Mouse (Mus musculus) activated CD4-positive, CD25-positive, alpha-beta regulatory T cell (primary cell): ENCODE results near the gene Diablo. TPM values are rescaled to one million over a fixed set of nuclear protein-coding genes. Genes with fewer than 3 reads are reported as not detected.

Experiments
- polyA plus RNA-seq, 2 experiments: library from polyadenylated mRNA; unstranded; fragments of 100-300 nt; shearing (Covaris generic); gene quantifications; one replicate each; pipeline ENCODE4 v1.2.1; 2017

Gene Diablo
- 10 to 100 TPM; 96.3 to 97.7 TPM for polyA plus RNA-seq

DNA sequence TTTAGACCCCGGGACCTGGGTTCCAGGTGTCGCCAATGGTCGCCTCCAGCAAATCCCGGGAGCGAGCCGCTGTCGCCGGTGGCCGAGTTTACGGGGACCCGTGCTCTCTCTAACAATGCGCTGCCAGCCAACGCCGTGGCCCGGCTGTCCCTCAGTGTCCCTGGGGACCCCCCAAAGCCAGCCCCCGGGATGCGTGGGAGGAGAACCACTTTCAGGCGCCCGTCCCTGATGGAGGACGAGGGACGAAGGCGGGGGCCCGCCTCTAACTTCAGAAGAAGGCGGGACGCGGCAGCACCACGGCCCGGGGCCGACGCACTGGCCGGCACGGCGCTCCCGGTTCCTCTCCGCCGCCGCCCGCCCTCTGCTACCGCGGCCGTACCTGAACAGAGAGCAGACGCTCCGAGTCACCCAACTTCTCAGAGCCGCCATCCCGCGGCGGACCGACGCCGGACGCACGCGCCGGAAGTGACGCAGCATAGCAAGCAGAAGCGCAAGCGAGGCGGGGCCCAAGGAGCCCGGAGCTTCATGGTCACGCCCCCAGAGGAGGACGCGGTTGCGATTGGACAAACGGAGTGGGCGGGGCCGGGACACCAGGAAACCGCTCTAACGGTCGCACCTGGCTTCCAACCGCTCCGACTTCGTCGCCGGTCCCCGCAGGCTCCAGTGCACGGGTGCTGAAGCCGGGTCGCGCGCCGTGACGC is at the start of gene Diablo:
Diablo (minus strand) TSS at position 485 of the 701 bp plus-strand sequence.

DNA sequence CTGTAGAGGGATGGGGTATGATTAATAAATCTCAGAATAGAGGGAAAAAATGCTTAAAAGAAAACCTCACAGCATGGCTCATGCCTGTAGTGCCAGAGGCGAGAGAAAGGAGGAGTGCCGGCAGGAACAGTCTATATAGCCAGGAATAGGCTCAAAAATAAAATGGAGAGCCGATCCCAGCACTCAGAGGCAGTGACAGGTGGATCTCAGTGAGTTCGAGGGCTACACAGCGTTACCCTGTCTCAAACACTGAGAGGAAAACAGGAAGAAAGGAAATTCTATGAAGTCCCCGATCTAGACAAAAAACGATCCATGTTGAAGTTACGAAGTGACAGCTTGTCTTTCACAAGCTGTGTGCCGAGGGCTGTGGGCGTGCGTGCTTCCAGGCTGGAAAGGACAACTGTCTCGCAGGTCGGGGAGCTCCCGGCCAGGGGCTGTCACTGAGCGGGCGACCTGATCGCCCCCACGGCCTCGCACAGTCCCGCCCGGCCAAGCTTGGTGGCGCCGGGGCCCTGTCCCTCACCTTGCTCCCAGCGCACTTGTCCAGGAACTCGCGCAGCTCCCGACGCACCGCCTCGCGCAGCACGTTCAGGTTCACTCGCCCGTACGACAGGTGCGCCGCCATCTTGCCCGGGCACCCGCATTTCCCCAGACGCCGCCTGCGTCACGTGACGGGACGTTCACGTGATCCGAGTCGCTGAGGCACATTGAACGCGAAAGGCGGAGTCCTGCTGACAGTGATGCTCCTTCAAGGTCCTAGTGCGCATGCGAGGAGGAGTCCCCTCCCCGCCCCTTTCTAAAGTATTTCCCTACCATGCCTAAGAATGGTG is 48.6 kb upstream of the Diablo start, which contains the start of gene Vps33a:
Vps33a (minus strand) TSS at position 682 of the 830 bp plus-strand sequence.

DNA sequence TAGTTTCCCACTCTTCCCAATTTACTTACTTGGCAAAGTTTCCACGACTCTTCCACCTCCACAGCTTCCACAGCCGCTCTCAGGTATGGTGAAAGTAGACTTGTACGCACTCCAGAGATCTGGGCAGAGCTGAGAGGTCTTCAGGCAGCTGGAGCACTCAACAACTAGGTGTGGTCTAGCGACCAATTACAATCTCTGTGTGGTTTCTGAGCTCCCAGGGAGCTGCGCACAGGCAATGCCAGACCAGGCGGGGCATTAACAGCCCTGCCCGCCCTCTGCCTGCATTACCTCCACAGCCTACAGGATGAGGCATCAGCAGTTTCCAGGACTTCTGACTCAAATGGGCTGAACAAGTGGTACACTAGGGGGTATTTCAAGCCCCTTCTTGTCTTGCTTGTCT is 1.3 kb upstream of the Diablo start, which contains the start of gene Gm49027:
Gm49027 (minus strand) TSS at position 208 of the 400 bp plus-strand sequence.

DNA sequence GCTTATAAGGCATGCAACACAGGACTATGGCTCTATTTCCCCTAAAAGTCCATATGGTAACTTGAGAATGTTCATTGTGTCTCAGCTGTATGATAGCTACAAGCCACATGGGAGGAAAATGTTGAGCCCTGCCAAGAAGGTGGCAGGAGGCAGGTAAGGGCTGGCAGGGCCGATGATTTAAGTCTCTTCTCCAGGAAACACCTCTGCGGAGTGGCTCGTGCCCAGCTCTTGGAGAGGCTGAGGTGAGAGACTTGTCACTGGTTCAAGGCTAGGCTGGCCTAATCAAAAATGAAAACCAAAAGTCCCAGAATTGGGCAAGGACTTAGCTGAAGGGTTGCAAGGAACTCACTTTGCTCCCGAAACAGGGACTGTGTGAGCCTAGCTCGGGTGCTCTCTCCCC is 13.8 kb downstream of the Diablo start, which contains the start of gene B3gnt4:
B3gnt4 (plus strand) TSS at position 301 of the 400 bp plus-strand sequence.

DNA sequence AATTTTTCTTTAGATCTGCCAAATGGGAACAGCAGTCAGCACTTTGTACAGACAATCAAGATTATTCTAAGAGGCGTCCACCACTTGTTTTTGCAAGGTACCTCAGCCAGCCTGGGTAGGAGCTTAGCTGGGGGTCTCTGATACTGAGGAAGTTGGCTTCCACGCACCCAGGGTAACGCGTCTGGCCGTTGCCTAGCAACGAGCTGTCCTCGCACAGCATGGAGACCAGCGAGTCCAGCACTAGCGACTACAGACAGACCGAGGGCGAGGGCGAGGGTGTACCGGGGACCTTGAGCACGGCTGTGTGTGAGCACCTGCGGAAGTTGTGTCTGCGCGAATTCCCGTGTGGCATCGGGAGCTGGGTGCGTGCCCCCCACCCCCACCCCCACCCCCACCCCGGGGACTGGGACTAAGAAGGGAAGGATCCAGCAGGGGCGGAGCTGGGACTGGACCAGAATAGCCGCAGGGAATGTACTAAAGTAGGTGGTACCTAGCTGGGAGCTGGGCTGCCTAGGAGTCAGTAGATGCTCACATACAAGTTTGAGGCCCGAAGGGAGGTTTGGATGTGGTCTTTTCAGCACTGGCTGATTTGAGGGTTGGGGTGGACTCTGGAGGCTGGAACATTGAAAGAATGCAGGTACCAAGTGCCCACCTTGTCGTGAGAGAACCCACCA is 34.7 kb downstream of the Diablo start, which contains the start of the genes Lrrc43 and Il31:
Lrrc43 (plus strand) TSS at position 194 of the 674 bp plus-strand sequence.
Il31 (minus strand) TSS at position 378 of the 674 bp plus-strand sequence.

Other genes starting within 250 kb of the Diablo start
- gene Bcl7a, start 180.3 kb downstream of the Diablo start, polyA plus RNA-seq = 1 to 10 TPM; 3.0 to 6.7 TPM
- gene Mlxip, start 129.4 kb downstream of the Diablo start, polyA plus RNA-seq = 10 to 100 TPM; 45.0 to 61.5 TPM
- gene Lrrc43, start 34.9 kb downstream of the Diablo start, polyA plus RNA-seq = not detected
- under 1 TPM in 1 of 2 experiments, not detected in 1; 0.47 TPM for gene Il31, start 34.7 kb downstream of the Diablo start, polyA plus RNA-seq
- gene B3gnt4, start 13.7 kb downstream of the Diablo start, polyA plus RNA-seq = under 1 TPM; 0.33 to 0.48 TPM
- under 1 TPM in 1 of 2 experiments, not detected in 1; 0.82 TPM for gene Gm49027, start 1.3 kb upstream of the Diablo start, polyA plus RNA-seq
- gene Vps33a, start 48.9 kb upstream of the Diablo start, polyA plus RNA-seq = 10 to 100 TPM; 38.7 to 50.8 TPM
- 10 to 100 TPM; 70.5 to 77.7 TPM for gene Clip1, start 160.4 kb upstream of the Diablo start, polyA plus RNA-seq
- 10 to 100 TPM; 79.8 to 90.8 TPM for gene Zcchc8, start 196.9 kb upstream of the Diablo start, polyA plus RNA-seq
- 100 to 1,000 TPM; 145 to 165 TPM for gene Rsrc2, start 225.2 kb upstream of the Diablo start, polyA plus RNA-seq
- 1 to 10 TPM; 2.6 to 6.2 TPM for gene Kntc1, start 225.5 kb upstream of the Diablo start, polyA plus RNA-seq